Mouse (Mus musculus) small intestine, adult 2 months (tissue): ENCODE results near the gene Tnfsf14.

Source experiments
- CTCF ChIP-seq: fragments of 200-500 bp; IDR thresholded peaks from 2 replicates; pipeline ENCODE4 v1.5.1; 2012; ENCODE audit warnings: low read depth, mild to moderate bottlenecking, control low read depth, inconsistent platforms, low read length, moderate library complexity, mixed read lengths; ENCODE audit not compliant: insufficient replicate concordance, insufficient read length; ENCODE audit errors: extremely low read depth
- POLR2A ChIP-seq: fragments of 200-500 bp; IDR thresholded peaks from 2 replicates; pipeline ENCODE4 v1.6.1; 2012; ENCODE audit warnings: low read depth, mild to moderate bottlenecking, control low read depth, inconsistent platforms, low read length, moderate library complexity

DNA sequence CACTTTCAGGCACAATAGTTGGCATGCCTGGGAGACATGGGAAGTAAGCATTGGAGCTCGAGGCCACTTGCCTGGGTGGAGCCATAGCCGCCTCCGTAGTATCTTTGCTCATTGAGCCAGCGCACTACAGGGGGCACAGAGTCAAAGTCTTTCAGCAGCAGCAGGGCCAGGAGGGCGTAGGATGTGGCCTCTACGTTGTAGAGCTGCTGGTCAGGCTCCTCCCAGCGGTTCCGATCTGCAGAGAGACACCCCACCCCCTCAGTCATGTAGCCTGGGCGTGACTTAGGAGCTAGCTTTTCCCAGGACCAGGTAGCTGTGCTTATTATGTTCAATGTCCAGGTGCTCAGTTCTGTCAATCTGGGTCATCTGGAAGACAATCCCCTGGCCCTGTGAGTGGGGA is 17.5 kb upstream of the Tnfsf14 start:
- TF ChIP-seq CTCF (no peak), POLR2A (no peak)
